Mouse (Mus musculus): ENCODE results near the gene Met. TPM values are rescaled to one million over a fixed set of nuclear protein-coding genes. Genes with fewer than 3 reads are reported as not detected.

The Met gene
- total and polyA plus RNA-seq, 2 experiments from 2014 or later: 0.46 to 3.2 TPM

DNA sequence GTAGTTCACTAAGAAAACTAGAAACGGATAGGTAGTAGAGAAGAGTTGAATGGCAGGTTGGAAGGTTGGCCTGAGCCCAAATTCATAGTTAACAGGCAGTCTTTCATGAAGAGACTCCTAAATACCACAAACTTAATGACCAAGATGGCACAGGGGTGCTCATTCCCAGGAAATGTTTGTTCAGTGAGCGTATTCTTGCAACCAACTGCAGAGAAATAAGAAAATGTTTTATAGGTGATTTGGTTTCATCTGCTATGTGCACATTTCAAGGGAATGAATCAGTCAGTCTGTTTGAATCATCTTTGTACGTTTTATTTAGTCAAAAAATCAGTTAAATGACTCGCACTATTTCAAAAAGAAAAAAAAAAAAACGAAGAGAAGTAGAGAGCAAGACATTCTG lies 21.6 kb downstream of the Met start:
- Histone ChIP-seq H3K4me1 (ENCODE audit: insufficient read depth, low read length) (no peaks in the 10 kb centered on the region), H3K27me3 (ENCODE audit: insufficient read depth, low read length) (no peaks in the 10 kb centered on the region), H3K4me3 (ENCODE audit: low read depth, low read length) (no peak overlapping the region), H3K4me2 (ENCODE audit: low read depth, low read length, poor library complexity, severe bottlenecking) (no peak overlapping the region), H3K36me3 (ENCODE audit: insufficient read depth, low read length) (no peaks in the 10 kb centered on the region), H3K27ac (ENCODE audit: low read depth, low read length) (no peak overlapping the region), H3K9ac (replicated peaks; ENCODE audit: low read length, poor library complexity, severe bottlenecking) (no peak overlapping the region), H3K9me3 (ENCODE audit: low read length) (no peaks in the 10 kb centered on the region)
- TF ChIP-seq CTCF (IDR thresholded peaks at IDR 0.05): no peak
- DNase-seq (ENCODE audit: low spot score) (no peak), ATAC-seq (ENCODE audit: low FRiP score) (no peak)
- WGBS: 89% methylated on average over 5 of the region's 5 CpGs

GRCm38 (mm10) chr6:17485782-17486181 lies 22.2 kb downstream of the Met start:
- H3K4me3 ChIP-seq (ENCODE audit: low read depth, low read length): no peak overlapping the region
- ATAC-seq (ENCODE audit: low FRiP score): no peak
- H3K36me3 ChIP-seq (ENCODE audit: insufficient read depth, low read length): no peaks in the 10 kb centered on the region
- WGBS: 95% methylated on average over 7 of the region's 7 CpGs
- no peak overlapping the region for H3K9ac ChIP-seq (replicated peaks; ENCODE audit: low read length, poor library complexity, severe bottlenecking)
- DNase-seq (ENCODE audit: low spot score): no peak
- H3K9me3 ChIP-seq (ENCODE audit: low read length): no peaks in the 10 kb centered on the region
- H3K27me3 ChIP-seq (ENCODE audit: insufficient read depth, low read length): no peaks in the 10 kb centered on the region
- no peak overlapping the region for H3K4me2 ChIP-seq (ENCODE audit: low read depth, low read length, poor library complexity, severe bottlenecking)
- H3K4me1 ChIP-seq (ENCODE audit: insufficient read depth, low read length): no peaks in the 10 kb centered on the region
- no peak for TF ChIP-seq CTCF (IDR thresholded peaks at IDR 0.05)
- H3K27ac ChIP-seq (ENCODE audit: low read depth, low read length): no peak overlapping the region

DNA sequence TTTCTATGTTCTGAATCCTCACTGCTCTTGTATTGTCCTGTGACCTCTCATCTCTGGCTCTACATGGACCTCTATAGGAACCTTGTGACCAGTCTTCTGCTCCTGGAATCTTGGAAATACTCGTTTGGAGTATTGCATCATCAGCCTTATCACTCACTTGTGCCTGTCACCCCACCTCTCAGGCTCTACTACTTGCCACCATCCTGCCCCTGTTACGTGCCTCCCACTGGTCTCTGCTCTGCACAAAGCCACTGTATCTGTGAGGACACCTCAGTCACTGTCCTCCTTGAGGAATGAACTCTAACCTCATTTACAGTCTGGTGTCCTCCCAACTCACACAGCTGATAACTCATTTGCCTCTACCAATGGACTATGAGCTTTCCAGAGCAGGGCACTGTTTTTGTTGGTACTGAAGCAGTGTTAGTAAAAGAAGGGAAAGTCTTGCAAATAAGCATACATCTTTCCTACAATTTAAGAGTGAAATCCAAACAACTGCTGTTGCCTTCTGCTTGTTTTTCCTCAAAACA lies 24.8 kb downstream of the Met start:
- DNase-seq (ENCODE audit: low spot score) (no peak), ATAC-seq (ENCODE audit: low FRiP score) (no peak)
- H3K9ac ChIP-seq (replicated peaks; ENCODE audit: low read length, poor library complexity, severe bottlenecking): no peak overlapping the region
- no peaks in the 10 kb centered on the region for H3K27me3 ChIP-seq (ENCODE audit: insufficient read depth, low read length)
- H3K4me3 ChIP-seq (ENCODE audit: low read depth, low read length): no peak overlapping the region
- no peak for TF ChIP-seq CTCF (IDR thresholded peaks at IDR 0.05)
- H3K4me1 ChIP-seq (ENCODE audit: insufficient read depth, low read length): no peaks in the 10 kb centered on the region
- H3K36me3 ChIP-seq (ENCODE audit: insufficient read depth, low read length): no peaks in the 10 kb centered on the region
- WGBS: 77% methylated on average over 2 of the region's 2 CpGs
- H3K27ac ChIP-seq (ENCODE audit: low read depth, low read length): no peak overlapping the region
- no peak overlapping the region for H3K4me2 ChIP-seq (ENCODE audit: low read depth, low read length, poor library complexity, severe bottlenecking)
- no peaks in the 10 kb centered on the region for H3K9me3 ChIP-seq (ENCODE audit: low read length)

DNA sequence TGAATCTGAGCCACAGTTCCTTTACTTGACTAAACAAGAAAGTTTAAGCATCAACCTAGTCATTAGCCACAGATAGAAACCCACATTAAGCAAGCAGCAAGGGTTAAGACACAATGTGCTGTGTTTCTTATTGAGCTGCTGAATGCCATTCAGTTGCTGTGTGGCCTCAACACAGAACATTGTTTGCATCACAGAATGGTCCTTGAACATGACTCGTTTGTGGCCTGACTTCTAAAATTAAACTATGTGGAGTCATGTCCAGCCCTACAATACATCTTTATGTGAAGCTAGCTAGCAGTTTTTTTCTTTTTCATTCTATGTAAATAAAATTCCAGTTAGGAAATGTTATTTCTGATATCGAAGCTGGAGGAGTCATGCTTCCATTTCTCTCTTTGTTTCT lies 27.2 kb downstream of the Met start:
- TF ChIP-seq CTCF (IDR thresholded peaks at IDR 0.05): no peak
- ATAC-seq (ENCODE audit: low FRiP score): no peak
- H3K9ac ChIP-seq (replicated peaks; ENCODE audit: low read length, poor library complexity, severe bottlenecking): no peak overlapping the region
- H3K4me1 ChIP-seq (ENCODE audit: insufficient read depth, low read length): no peaks in the 10 kb centered on the region
- H3K9me3 ChIP-seq (ENCODE audit: low read length): no peaks in the 10 kb centered on the region
- no peak overlapping the region for H3K27ac ChIP-seq (ENCODE audit: low read depth, low read length)
- H3K27me3 ChIP-seq (ENCODE audit: insufficient read depth, low read length): no peaks in the 10 kb centered on the region
- H3K4me3 ChIP-seq (ENCODE audit: low read depth, low read length): no peak overlapping the region
- WGBS: 44% methylated on average over 2 of the region's 2 CpGs
- H3K4me2 ChIP-seq (ENCODE audit: low read depth, low read length, poor library complexity, severe bottlenecking): no peak overlapping the region
- H3K36me3 ChIP-seq (ENCODE audit: insufficient read depth, low read length): no peaks in the 10 kb centered on the region
- DNase-seq (ENCODE audit: low spot score): no peak

- ATAC-seq (ENCODE audit: low FRiP score) (no peak), DNase-seq (ENCODE audit: low spot score) (no peak)
- Histone ChIP-seq H3K27me3 (ENCODE audit: insufficient read depth, low read length) (no peaks in the 10 kb centered on the region), H3K4me2 (ENCODE audit: low read depth, low read length, poor library complexity, severe bottlenecking) (no peak overlapping the region), H3K9ac (replicated peaks; ENCODE audit: low read length, poor library complexity, severe bottlenecking) (no peak overlapping the region), H3K9me3 (ENCODE audit: low read length) (no peaks in the 10 kb centered on the region), H3K27ac (ENCODE audit: low read depth, low read length) (no peak overlapping the region), H3K4me3 (ENCODE audit: low read depth, low read length) (no peak overlapping the region), H3K36me3 (ENCODE audit: insufficient read depth, low read length) (no peaks in the 10 kb centered on the region), H3K4me1 (ENCODE audit: insufficient read depth, low read length) (no peaks in the 10 kb centered on the region)
- 93% methylated on average over 10 of the region's 10 CpGs for WGBS
- TF ChIP-seq CTCF (IDR thresholded peaks at IDR 0.05): no peak
Observed at GRCm38 (mm10) chr6:17491502-17491901, 27.9 kb downstream of the Met start.

- H3K27me3 ChIP-seq (ENCODE audit: insufficient read depth, low read length): no peaks in the 10 kb centered on the region
- no peak overlapping the region for H3K4me3 ChIP-seq (ENCODE audit: low read depth, low read length)
- H3K36me3 ChIP-seq (ENCODE audit: insufficient read depth, low read length): no peaks in the 10 kb centered on the region
- WGBS: 95% methylated on average over 8 of the region's 8 CpGs
- DNase-seq (ENCODE audit: low spot score): no peak
- no peak for ATAC-seq (ENCODE audit: low FRiP score)
- H3K4me1 ChIP-seq (ENCODE audit: insufficient read depth, low read length): no peaks in the 10 kb centered on the region
- H3K9ac ChIP-seq (replicated peaks; ENCODE audit: low read length, poor library complexity, severe bottlenecking): no peak overlapping the region
- TF ChIP-seq CTCF (IDR thresholded peaks at IDR 0.05): no peak
- H3K4me2 ChIP-seq (ENCODE audit: low read depth, low read length, poor library complexity, severe bottlenecking): no peak overlapping the region
- H3K9me3 ChIP-seq (ENCODE audit: low read length): no peaks in the 10 kb centered on the region
- H3K27ac ChIP-seq (ENCODE audit: low read depth, low read length): no peak overlapping the region
Observed at GRCm38 (mm10) chr6:17492062-17492461, 28.5 kb downstream of the Met start.
